Mouse (Mus musculus) frontal cortex, postnatal 10 days (tissue): ENCODE data around the gene Aes.
A peak's percentile ranks its signal among the peaks of the same experiment; 100 is the strongest.

Experiments
- DNase-seq, 2 experiments: peaks; one replicate each; pipeline ENCODE4 v3.0.0; 2022; ENCODE audit warnings: low spot score in 2 of 2, mixed read lengths in 1 of 2

Aes gene

DNA sequence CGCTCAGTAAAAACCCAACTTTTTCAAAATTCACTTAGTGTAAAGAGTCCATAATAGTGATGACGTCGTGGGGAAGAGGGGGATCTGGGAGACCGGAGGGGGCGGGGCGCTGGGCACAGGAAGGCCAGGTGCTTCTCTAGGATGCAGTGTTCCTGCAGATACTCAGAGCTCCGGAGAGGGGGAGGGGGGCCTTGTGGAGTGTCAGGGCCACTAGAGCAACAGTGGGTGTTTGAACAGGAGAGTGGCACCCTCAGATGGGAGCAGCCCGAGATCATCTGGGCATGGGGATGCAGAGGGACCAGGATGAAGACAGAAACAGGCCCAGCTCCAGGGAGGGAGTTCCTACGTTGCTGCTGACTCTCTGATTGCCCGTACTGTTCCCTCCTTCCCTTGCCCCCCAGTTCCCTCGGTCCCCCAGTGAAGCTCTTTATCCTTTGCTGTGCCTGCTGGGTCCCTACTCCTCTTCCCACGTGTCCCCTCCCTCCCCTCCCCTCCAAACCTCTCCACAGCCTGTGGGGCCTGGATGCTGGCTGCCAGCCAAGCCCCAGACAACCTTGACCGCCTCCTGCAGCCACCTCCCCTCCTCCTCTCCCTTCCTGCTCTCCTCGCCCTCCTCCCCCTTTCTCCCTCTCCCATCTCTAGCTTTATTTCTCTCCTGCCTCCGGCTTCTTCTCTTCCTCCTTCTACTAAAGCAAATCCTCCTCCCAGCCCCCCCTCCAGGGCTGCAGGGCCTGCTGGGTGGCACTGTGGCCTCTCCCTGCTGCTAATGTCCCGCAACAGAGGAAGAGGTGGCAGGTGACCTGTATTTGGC is 9.3 kb downstream of the Aes start:
- no peak for DNase-seq

- no peak for DNase-seq
These were observed 10.4 kb downstream of the Aes start for GRCm38 (mm10) chr10:81569507-81570237.

DNA sequence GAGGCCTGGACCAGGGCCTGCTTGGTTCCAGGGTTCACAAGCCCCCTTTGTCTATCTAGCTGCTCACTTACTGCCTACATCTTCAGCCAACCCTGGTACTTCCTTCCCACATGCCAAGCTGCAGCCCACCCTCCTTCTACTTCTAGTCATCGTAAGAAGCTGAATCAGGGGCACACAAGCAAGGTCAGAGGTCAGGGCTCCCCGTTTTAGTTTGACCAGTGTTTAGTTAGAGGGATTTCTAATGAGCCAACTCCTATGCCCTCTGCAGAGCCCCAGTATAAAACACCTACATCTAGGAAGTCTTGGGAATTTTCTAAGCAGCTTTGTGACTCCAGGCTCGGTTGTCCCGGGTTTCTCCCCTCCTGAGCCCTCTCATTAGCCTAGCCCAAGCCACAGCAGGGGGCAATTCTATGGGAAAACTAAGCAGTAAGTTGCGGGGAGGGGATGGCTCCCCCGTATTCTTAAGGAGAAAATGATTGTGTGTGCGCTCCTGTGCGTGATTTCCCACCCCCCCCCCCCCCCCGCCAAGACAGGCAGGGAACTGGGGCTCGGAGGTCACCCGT is 11.0 kb downstream of the Aes start:
- DNase-seq, result no peak

DNA sequence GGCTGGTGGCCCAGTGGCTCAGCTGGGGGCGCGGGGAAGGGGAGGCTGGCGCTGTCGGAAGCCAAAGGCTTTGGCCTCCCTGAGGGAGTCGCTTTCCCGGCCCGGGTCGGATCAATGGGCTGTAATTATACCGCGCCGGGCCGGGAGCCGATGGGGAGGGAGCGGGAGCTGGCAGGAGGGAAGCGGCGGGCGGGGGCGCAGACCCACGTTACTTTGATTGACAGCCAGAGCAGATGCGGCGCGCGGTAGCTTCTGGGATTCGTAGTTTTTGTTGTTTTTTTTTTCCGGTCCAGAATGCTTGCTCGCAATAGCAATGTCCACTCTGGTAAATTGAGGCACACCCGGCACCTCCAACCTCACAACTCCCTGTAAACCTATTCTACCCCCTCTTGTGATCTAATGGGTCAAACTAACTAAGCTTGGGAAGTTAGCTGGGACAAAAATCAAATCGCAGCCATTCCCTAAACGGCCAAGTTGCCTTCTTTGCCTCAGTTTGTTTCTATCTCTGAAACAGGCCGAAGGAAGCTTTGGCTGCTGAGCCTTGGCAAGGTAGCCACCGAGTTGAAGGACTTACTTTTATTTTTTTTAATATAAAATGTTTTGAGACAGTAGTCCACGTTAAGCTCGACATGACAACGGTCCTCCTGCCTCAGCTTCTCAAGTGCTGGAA is 11.7 kb downstream of the Aes start:
- DNase-seq, result peak; percentile 94 to 96

DNA sequence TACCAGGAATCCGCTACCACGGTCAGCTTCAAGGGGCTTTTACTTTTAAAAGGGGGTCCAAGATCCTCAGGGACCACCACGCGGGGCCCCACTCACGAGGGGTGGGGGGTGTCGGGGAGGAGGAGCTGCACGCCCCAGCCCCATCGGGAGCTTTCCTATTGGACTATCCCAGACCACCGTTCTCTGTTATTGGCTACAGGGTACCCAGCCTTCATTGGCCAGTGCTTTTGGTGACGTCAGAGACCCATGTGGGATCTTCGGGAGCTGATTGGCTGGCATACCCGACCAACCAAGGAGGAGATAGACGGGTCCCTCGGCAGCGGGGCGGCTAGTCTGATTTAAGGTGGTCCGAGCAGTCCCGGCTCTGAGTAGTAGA is 12.2 kb downstream of the Aes start:
- peak; percentile 98 to 99 for DNase-seq

DNA sequence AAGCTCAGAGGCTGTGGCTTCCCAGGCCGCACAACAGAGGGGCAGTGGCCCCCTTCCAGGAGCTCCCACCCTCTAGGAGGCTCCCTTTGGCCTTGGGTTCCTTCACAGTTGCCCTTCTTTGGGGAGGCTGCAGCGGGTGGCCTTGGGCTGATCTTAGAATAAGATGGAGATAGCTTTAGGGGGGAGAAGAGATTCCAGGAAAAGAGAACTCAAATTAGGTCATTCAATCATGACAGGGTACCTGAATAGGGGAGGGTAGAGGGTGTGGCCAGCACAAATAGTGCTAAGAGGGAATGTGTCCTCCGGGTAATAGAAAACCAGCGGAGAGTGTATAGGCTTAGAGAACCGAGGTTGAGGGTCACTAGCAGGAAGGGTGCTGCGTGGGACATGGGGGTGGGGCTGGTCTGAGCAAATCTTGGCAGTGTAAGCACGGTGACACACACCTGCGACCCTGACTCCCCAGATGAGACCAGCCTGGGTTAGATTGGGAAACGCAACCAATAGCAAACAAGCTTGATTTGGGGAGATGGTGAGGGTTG is 12.9 kb downstream of the Aes start:
- DNase-seq, result no peak

DNA sequence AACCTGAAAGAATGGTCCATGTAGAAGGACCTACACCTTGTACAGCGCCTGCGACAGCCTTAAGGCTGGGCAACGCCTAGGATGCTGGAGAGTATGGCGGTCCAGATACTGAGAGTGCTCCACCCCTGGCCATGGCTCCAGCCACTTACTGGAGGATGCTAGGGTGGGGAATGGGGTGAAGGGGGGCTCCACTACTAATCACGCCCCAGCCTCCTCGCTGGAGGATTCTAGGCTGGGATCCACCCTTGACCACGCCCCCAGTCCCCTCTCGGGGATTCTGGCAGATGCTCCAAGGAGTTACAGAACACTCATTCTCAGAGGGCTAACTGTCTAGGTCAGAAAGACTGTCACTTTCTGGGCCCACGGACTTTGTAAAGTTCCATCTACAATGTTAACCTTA is 13.7 kb downstream of the Aes start:
- DNase-seq, result no peak

- no peak for DNase-seq
These were observed 15.1 kb downstream of the Aes start, which contains the start of gene Tle2 for GRCm38 (mm10) chr10:81574081-81575056. Gene Tle2, plus strand, starts transcription at chr10:81574561.

GRCm38 (mm10) chr10:81575208-81575631 is 15.9 kb downstream of the Aes start:
- DNase-seq, result no peak

GRCm38 (mm10) chr10:81575695-81576094 is 16.4 kb downstream of the Aes start:
- no peak for DNase-seq

DNA sequence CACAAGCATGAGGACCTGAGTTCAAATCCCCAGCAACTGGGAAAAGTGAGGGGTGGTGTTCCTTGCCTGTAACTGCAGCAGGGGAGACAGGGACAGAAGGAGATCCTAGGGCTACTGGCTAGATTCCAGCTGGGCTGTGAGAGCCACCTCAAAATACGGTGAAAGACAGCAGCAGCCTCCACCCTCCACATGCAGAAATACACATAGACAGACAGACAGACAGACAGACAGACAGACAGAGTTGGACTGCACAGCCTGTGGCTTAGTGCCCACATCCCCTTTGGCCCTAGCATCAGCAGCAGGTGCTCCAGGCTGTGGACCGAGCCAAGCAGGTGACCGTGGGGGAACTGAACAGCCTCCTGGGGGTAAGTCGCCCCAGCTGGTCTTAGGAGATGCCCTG is 20.7 kb downstream of the Aes start:
- no peak for DNase-seq

GRCm38 (mm10) chr10:81580441-81581070 is 21.3 kb downstream of the Aes start:
- no peak for DNase-seq

DNA sequence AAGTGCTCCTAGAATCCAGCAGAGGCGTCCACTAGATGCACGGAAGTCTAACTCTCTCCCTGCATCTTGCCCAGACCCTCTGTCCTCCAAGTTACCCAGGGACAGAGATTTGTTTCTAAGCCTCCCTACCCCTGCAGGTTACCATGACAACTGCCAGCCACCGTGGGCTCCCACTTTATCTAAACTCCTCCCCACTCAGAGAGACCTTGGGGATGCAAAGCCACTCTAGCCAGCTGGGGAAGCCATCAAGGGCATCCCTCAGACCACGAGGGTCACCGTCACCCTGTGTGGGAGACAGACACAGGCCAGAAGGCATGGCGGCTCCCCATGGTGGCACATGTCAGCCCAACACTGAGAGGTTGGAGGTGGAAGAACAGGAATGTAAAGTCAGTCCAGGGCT is 24.1 kb downstream of the Aes start:
- DNase-seq, result no peak

DNA sequence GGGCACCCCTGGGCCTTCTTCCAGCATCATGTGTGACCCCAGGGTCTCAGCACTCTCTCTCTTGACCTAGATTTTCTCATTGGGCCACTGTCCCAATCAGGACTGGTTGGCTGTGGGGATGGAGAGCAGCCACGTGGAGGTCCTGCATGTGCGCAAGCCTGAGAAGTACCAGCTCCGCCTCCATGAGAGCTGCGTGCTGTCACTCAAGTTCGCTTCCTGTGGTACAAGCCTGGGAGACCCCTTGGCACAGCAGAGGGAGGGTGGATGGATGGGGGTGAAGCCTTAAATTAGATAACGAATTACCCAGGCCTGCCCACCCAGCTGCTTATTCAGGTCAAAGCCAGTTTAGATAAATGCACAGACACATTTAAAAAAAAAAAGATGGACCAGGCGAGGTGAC is 29.5 kb downstream of the Aes start:
- DNase-seq, result no peak

DNA sequence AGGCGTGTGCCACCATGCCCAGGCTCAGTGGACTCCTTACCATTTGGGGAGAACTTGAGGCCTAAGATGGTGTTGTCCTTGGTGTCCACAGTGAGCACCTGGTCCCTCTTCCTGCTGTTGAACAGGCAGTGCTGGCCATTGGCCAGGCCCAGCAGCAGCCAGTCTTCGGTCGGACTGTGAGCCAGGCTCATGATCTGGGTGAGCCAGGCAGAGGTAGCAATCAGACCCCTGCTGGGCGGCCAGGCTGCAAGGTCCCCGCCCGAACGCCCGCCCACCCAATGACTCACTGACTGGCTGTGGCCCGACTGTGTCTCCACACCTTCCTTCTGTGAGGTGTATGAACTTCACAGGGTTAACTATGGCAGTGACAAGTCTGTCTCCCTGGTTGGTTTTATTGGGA is 32.6 kb downstream of the Aes start:
- DNase-seq, result no peak

GRCm38 (mm10) chr10:81592631-81593030 is 33.3 kb downstream of the Aes start:
- no peak for DNase-seq

GRCm38 (mm10) chr10:81593223-81593622 is 33.9 kb downstream of the Aes start:
- no peak for DNase-seq

- no peak for DNase-seq
These were observed 34.6 kb downstream of the Aes start for GRCm38 (mm10) chr10:81593935-81594334.

DNA sequence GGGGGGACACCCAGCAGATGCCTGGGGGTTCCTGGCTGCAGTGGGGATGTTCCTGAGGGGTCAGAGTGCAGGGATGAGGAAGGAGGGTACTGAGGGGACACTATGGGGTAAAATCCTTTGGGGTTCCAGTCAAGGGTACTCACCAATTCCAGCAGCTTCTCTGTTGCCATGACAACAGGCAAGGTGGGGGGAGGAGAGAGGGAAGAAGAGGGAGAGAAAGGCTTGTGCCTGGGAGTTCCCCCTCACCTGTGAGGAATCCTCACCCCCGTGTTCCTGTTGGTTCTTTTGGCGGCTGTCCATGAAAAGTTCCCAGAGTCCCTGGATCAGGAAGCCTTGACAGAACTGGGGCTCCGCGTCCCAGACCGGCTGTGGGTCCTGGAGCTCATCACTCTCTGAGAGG is 36.3 kb downstream of the Aes start:
- DNase-seq, result no peak

- DNase-seq, result no peak
These were observed 37.3 kb downstream of the Aes start for GRCm38 (mm10) chr10:81596611-81597010.
